ENCODE assay signal across 30 mouse cellular contexts in genomic region chr8:6345704-6346103, GRCm38 (mm10).
"Had no signal": no experiment of that assay in that cellular context is flagged by ENCODE, and none has a peak within 500 bp of the region (broad histone marks: within the 10 kb centered on the region; RNA-seq: fewer than 3 reads in every experiment).

No protein-coding gene starts in this region.

- H3K36me3 ChIP-seq: limb, embryonic 10.5 days; limb, embryonic 12.5 days; limb, embryonic 13.5 days; limb, embryonic 15.5 days; liver, embryonic 12.5 days; liver, embryonic 13.5 days; liver, embryonic 15.5 days; lung, embryonic 15.5 days; midbrain, embryonic 10.5 days; midbrain, embryonic 12.5 days; midbrain, embryonic 13.5 days; midbrain, embryonic 15.5 days had no signal

- H3K9ac ChIP-seq: limb, embryonic 12.5 days; limb, embryonic 13.5 days; limb, embryonic 15.5 days; liver, embryonic 12.5 days; liver, embryonic 13.5 days; liver, embryonic 14.5 days; liver, embryonic 15.5 days; lung, embryonic 14.5 days; lung, embryonic 15.5 days; midbrain, embryonic 12.5 days; midbrain, embryonic 13.5 days; midbrain, embryonic 15.5 days had no signal

- ATAC-seq: liver, embryonic 12.5 days; lung, postnatal 0 days; midbrain, embryonic 13.5 days; midbrain, embryonic 15.5 days; midbrain, embryonic 16.5 days had no signal

- H3K4me1 ChIP-seq: limb, embryonic 10.5 days; limb, embryonic 12.5 days; limb, embryonic 13.5 days; limb, embryonic 15.5 days; liver, embryonic 12.5 days; liver, embryonic 13.5 days; liver, embryonic 15.5 days; lung, embryonic 15.5 days; megakaryocyte, embryonic 14.5 days; midbrain, embryonic 12.5 days; midbrain, embryonic 15.5 days had no signal

- H3K27ac ChIP-seq: left cerebral cortex, adult 2 months; limb, embryonic 10.5 days; limb, embryonic 12.5 days; limb, embryonic 13.5 days; limb, embryonic 15.5 days; liver, embryonic 12.5 days; liver, embryonic 13.5 days; liver, embryonic 14.5 days; liver, embryonic 15.5 days; lung, embryonic 15.5 days; macrophage; midbrain, embryonic 10.5 days; midbrain, embryonic 12.5 days; midbrain, embryonic 13.5 days; midbrain, embryonic 15.5 days had no signal

- H3K9me3 ChIP-seq: limb, embryonic 10.5 days; limb, embryonic 12.5 days; limb, embryonic 13.5 days; limb, embryonic 15.5 days; liver, embryonic 12.5 days; liver, embryonic 13.5 days; liver, embryonic 15.5 days; lung, embryonic 15.5 days; megakaryocyte, embryonic 14.5 days; midbrain, embryonic 10.5 days; midbrain, embryonic 12.5 days; midbrain, embryonic 13.5 days; midbrain, embryonic 15.5 days had no signal

- DNase-seq: left cerebral cortex, postnatal 4 days; liver; liver, embryonic 13.5 days; lung, adult 18-20 months; lung, adult 2 months; lung, embryonic 14.5 days; lung, postnatal 10 days; lung, postnatal 14 days; lung, postnatal 36 days; lung, postnatal 4 days; midbrain, embryonic 14.5 days had no signal

- H3K4me2 ChIP-seq: limb, embryonic 12.5 days; limb, embryonic 13.5 days; limb, embryonic 15.5 days; liver, embryonic 11.5 days; liver, embryonic 12.5 days; liver, embryonic 13.5 days; liver, embryonic 15.5 days; lung, embryonic 14.5 days; lung, embryonic 15.5 days; midbrain, embryonic 11.5 days; midbrain, embryonic 12.5 days; midbrain, embryonic 13.5 days; midbrain, embryonic 15.5 days had no signal

- H3K4me3 ChIP-seq: left cerebral cortex, adult 2 months; limb, embryonic 10.5 days; limb, embryonic 12.5 days; limb, embryonic 13.5 days; limb, embryonic 15.5 days; liver, embryonic 12.5 days; liver, embryonic 13.5 days; liver, embryonic 15.5 days; lung, embryonic 15.5 days; megakaryocyte, embryonic 14.5 days; midbrain, embryonic 10.5 days; midbrain, embryonic 12.5 days; midbrain, embryonic 13.5 days; midbrain, embryonic 15.5 days had no signal

- H3K27me3 ChIP-seq: limb, embryonic 12.5 days; limb, embryonic 13.5 days; limb, embryonic 15.5 days; liver, embryonic 12.5 days; liver, embryonic 13.5 days; liver, embryonic 15.5 days; lung, embryonic 15.5 days; megakaryocyte, embryonic 14.5 days; midbrain, embryonic 12.5 days; midbrain, embryonic 13.5 days; midbrain, embryonic 15.5 days had no signal
